Mouse (Mus musculus) bone marrow macrophage, adult 2 months (primary cell): ENCODE data around the gene Lbh. TPM values are rescaled to one million over a fixed set of nuclear protein-coding genes. Genes with fewer than 3 reads are reported as not detected.

Experiments
- H3K27ac ChIP-seq: 2 replicates; pipeline ENCODE4 v1.5.1; 2012; ENCODE audit warnings: low read depth, low read length; ENCODE audit not compliant: insufficient read depth
- H3K4me1 ChIP-seq: 2 replicates; pipeline ENCODE4 v1.6.1; 2012; ENCODE audit warnings: low read length; ENCODE audit not compliant: control insufficient read depth, insufficient read depth
- H3K4me3 ChIP-seq: 2 replicates; pipeline ENCODE4 v1.5.1; 2012; ENCODE audit warnings: mild to moderate bottlenecking, low read length, moderate library complexity; ENCODE audit not compliant: insufficient read depth
- CTCF ChIP-seq: IDR thresholded peaks from 2 replicates; pipeline ENCODE4 v1.5.1; 2012; ENCODE audit warnings: low read depth, mild to moderate bottlenecking, low read length, moderate library complexity
- POLR2A ChIP-seq: IDR thresholded peaks from 2 replicates; pipeline ENCODE4 v1.6.1; 2012; ENCODE audit warnings: mild to moderate bottlenecking, low read depth, low read length, borderline replicate concordance
- polyA plus RNA-seq: library from polyadenylated mRNA; stranded (reverse); fragments of >200 nt; gene quantifications from 2 replicates; pipeline ENCODE4 v1.2.4, GENCODE M21; 2012; ENCODE audit not compliant: missing spikeins, insufficient read depth, insufficient read length

Gene Lbh
- 29.7 and 30.0 TPM in 2 replicates for polyA plus RNA-seq

DNA sequence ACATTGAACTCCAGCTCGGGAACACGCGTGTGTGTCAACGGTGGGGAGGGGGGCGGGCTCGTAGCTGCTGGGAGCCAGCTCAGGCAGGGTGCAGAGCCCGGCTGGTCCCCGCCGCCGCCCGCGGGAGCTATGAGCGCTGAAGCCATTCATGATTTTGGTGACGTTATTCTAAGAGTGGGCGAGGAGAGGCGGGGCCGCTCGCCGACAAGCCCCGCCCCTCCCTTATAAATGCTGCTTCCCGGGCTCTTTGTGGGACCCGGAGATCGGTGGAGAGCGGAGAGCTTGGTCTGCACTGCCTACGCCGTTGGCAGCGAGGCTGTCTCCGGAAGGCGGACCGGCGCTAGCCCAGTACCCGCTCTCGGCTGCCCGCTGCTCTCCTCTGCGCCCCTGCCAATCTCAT, at the start of gene Lbh:
Lbh (plus strand) TSS at position 253 of the 400 bp plus-strand sequence.
- H3K4me1 ChIP-seq = no peaks in the 10 kb centered on the region
- H3K4me3 ChIP-seq = peak within 1 kb of the TSS; percentile 62
- TF ChIP-seq CTCF = no peak
- TF ChIP-seq POLR2A = peak; percentile 82; the same call in 1 of the 2 replicates
- peak within 1 kb of the TSS; percentile 26; the same call in 1 of the 2 replicates for H3K27ac ChIP-seq

DNA sequence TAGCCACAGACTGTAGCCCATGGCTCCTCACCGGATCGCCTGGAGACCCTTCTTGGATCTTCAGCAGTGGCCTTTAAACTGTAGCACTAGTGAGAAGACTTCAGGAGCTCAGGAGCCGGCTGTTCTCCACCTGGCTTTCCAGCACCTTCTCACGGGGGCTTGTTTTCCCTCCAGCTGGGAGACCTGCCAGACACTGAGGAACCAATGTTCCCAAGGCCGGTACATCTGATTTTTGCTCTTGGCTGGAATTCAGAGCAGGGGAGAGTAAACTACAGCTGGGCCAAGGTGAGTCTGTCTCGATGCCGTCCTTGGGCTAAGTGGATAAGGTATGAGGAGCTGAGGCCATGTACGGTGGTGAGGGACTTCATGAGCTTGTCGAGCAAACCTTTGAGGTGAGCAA, 39.1 kb upstream of the Lbh start:
- no peak for TF ChIP-seq POLR2A
- no peak for TF ChIP-seq CTCF
- no peaks in the 10 kb centered on the region for H3K4me1 ChIP-seq
- H3K4me3 ChIP-seq = no peak overlapping the region
- H3K27ac ChIP-seq = no peak overlapping the region

DNA sequence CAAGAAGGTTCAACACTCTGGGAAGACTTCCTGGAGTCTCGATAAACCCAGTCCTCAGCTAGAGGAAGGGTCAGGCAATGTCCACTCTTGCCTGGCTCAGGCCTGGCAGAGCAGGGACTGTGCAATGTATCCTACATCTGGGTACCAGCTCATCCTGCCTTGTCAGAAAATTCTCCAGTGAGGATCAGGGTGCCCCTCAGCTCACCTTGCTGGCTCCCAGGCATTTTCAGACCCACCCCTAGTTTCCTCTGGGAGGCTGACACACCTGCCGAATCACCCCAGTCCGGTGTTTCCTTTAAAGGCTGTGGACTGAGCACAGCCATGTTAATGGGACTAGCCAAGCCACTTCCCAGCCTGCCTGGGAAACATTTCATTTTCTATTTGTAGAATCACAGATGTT, 37.9 kb upstream of the Lbh start:
- TF ChIP-seq CTCF (no peak), POLR2A (no peak)
- Histone ChIP-seq H3K27ac (no peak overlapping the region), H3K4me3 (no peak overlapping the region), H3K4me1 (no peaks in the 10 kb centered on the region)

DNA sequence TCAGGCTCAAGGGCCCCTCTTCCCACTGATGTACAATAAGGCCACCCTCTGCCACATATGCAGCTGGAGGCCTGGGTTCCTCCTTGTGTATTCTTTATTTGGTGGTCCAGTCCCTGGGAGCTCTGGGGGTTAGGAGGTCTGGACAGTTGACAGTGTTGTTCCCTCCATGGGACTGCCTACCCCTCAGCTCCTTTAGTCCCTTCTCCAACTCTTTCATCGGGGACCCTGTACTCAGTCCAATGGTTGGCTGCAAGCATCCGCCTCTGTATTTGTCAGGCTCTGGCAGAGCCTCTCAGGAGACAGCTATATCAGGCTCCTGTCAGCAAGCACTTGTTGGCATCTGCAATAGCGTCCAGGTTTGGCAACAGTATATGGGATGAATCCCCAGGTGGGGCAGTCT, 37.1 kb upstream of the Lbh start:
- Histone ChIP-seq H3K4me1 (no peaks in the 10 kb centered on the region), H3K4me3 (no peak overlapping the region), H3K27ac (no peak overlapping the region)
- TF ChIP-seq POLR2A = no peak
- no peak for TF ChIP-seq CTCF

DNA sequence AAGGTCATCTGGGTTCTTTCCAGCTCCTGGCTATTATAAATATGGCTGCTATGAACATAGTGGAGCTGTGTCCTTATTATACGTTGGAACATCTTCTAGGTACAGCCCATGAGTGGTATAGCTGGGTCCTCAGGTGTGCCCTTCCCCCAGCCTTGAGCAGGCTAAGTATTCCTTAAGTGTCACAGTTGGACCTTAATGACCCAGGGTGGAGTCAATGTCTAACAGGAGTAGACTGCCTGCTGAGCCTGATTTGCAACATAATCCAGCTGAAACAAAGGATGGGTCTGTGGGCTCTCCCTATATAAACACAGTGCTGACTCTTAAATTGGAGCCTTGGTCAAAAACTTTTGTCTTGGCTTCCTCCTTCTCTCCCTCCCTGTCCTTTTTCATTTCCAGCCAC, 36.3 kb upstream of the Lbh start:
- Histone ChIP-seq H3K27ac (no peak overlapping the region), H3K4me1 (no peaks in the 10 kb centered on the region), H3K4me3 (no peak overlapping the region)
- TF ChIP-seq POLR2A (no peak), CTCF (no peak)

DNA sequence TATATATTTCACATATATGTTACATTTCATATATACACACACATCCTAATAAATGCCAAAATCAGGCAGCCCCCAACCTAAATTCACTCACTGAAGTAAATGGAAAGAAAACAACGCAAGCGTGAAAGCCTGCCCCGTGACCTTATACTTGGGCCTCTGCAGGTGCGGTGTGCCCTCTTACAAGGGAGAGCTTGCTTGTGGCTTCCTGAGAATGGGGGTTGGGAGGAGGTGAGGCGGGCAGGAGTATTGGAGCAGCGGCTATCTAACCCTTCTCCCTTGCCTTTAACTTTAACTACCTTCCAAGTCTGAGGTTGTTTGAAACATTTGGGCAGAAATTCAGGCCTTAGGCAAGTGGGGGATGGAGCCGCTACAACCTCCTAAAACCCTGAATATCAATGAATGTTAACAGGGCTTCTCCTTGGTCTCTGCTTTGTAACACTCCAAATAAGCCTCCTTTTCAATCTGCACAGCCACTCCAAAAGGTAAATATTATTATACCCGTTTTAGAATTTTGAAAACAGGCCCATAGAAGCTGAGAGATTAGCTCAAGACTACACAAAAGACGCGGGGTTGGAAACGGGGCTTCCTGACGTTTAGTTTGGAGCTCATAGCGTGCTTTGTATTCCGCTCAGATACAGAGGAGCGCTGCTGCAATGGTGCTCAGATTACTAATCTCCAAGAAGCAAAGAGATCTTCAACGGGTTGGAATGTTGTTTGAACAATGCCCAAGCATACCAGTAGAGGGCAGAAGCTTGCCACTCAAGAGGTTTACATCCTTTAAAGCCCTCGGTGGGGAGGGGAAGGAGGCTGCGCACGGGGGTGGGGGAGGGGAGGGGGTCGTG, 28.3 kb upstream of the Lbh start:
- Histone ChIP-seq H3K4me3 (no peak overlapping the region), H3K27ac (no peak overlapping the region), H3K4me1 (no peaks in the 10 kb centered on the region)
- TF ChIP-seq POLR2A (no peak), CTCF (peak; percentile 77)

DNA sequence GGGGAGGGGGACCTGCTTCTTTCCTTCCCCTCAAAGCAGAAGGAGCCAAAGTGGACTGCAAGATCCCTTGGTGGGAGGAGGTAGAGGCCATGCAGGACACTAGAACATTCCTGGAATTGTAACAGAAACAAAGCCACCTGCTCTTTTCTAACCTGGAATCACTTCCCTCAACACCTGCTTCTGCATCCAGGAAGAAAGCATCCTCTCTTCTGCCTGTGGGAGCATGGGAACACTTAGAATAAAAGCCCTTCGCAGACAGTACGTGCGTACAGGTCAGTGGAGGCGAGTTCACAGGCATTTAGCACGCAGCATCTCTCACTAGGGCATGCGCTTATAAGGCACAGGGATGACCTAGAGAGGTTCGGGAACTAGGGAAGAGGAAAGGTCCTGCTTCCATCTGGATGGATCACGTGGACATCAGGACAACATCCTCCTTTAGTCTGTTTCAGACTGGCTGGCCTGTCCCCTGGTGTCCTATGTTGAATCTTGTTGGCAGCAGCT, 27.7 kb upstream of the Lbh start:
- TF ChIP-seq CTCF (no peak), POLR2A (no peak)
- no peak overlapping the region for H3K27ac ChIP-seq
- no peak overlapping the region for H3K4me3 ChIP-seq
- no peaks in the 10 kb centered on the region for H3K4me1 ChIP-seq

DNA sequence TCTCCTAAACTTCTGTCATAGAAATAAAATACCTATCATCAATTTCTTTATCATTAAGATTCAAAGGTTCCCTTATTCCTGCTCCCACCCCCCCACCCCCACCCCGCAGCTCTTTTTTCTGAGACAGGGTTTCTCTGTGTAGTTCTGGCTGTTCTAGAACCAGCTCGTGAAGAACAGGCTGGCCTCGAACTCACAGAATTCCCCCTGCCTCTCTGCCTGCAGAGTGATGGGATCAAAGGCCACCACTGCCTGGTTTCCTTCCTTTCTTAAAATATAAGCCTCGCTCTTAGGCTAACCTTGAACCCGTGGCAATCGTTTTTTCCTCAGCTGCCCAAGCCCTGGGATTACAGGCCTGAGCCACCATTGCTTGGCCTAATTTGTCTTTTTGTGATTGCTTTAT, 26.5 kb upstream of the Lbh start:
- H3K4me3 ChIP-seq = no peak overlapping the region

DNA sequence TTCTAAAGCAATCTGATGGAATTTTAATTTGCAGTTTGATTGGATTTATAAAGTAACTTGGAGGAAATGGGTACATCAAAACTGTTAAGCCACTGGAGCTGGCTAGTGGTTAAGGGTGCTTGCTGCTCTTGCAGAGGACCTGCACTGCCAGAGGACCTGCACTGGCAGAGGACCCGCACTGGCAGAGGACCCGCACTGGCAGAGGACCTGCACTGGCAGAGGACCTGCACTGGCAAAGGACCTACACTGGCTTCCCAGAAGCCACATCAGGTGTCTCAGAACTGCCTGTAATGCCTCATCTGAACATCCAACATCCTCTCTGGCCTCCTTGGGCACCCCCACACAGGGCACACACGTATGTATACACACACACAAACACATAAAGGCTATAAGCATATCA, 22.6 kb upstream of the Lbh start:
- Histone ChIP-seq H3K4me1 (no peaks in the 10 kb centered on the region), H3K27ac (no peak overlapping the region), H3K4me3 (no peak overlapping the region)
- TF ChIP-seq POLR2A (no peak), CTCF (no peak)

More for the DNA sequence above, 26.5 kb upstream of the Lbh start:
- TF ChIP-seq POLR2A (no peak), CTCF (no peak)
- Histone ChIP-seq H3K27ac (no peak overlapping the region), H3K4me1 (no peaks in the 10 kb centered on the region)

DNA sequence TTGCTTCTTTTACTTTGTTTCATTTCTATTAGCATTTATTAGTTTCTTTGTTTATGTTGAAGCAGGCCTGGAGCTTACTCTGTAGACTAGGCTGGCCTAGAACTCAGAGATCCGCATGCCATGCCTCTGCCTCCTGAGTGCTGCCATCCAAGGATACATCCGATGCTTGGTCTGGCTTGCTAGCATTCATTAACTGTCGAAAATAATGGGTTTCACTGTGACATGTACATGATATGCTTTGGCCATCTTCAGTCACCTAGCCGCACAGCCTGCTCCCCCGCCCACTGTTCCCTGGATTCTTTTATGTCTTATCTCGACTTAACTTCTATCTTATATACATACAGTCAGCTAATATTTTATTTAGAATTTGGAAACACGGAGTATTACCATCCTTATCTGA, 21.0 kb upstream of the Lbh start:
- H3K4me3 ChIP-seq = no peak overlapping the region
- TF ChIP-seq POLR2A (no peak), CTCF (no peak)
- H3K4me1 ChIP-seq = no peaks in the 10 kb centered on the region
- no peak overlapping the region for H3K27ac ChIP-seq

DNA sequence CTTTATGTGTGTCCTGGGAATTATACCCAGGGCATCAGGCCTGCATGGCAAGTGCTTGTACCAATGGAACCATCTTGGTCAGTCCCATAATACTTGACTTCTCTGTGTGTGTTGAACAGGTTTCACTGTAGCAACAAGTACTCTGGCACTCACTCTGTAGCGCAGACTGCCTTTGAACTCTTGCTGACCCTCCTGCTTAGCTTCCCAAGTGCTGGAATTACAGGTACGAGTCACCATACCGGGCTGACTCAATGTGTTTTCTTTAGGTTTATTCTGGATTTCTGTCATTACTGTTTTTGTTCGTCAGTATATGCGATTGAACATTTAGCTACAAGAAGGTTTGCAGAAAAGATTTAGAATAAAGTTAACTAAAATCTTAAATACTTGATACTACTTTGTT, 20.1 kb upstream of the Lbh start:
- TF ChIP-seq POLR2A = no peak
- no peak for TF ChIP-seq CTCF
- no peak overlapping the region for H3K4me3 ChIP-seq
- H3K4me1 ChIP-seq = no peaks in the 10 kb centered on the region
- no peak overlapping the region for H3K27ac ChIP-seq
